Mouse (Mus musculus) lung, postnatal 0 days (tissue): Measurements from ENCODE around the gene Colgalt2.

Experiments
- CTCF ChIP-seq: IDR thresholded peaks from 2 replicates; pipeline ENCODE4 v1.5.1; 2016; ENCODE audit warnings: antibody characterized with exemption, mild to moderate bottlenecking
- EP300 ChIP-seq: IDR thresholded peaks from 2 replicates; pipeline ENCODE4 v1.6.1; 2016; ENCODE audit warnings: antibody characterized with exemption, mild to moderate bottlenecking, control low read depth

- TF ChIP-seq CTCF (no peak), EP300 (peak; percentile 26; the same call in 1 of the 2 replicates)
Observed at GRCm38 (mm10) chr1:152499802-152500201, 100.2 kb downstream of the Colgalt2 start.
